ENCODE assay signal across 9 mouse cellular contexts in genomic region chr11:6626388-6626772, GRCm38 (mm10). TPM values are rescaled to one million over a fixed set of nuclear protein-coding genes. Genes with fewer than 3 reads are reported as not detected.
DNase-seq lines count a peak whose midpoint lies in the region; ATAC-seq and TF ChIP-seq lines count a peak whose summit lies in the region.
"Had no signal": no experiment of that assay in that cellular context is flagged by ENCODE, and none has a peak within 500 bp of the region (broad histone marks: within the 10 kb centered on the region; RNA-seq: fewer than 3 reads in every experiment).

No protein-coding gene starts in this region.

- H3K79me2 ChIP-seq in CH12.LX (replicated peaks; ENCODE audit: control insufficient read depth, extremely low read depth, insufficient read depth, poor library complexity, severe bottlenecking) = peaks cover 43% of the 10 kb centered on the region

- TF ChIP-seq CTCF in CH12.LX (conservative IDR thresholded peaks at IDR 0.05 in 1 of 2, IDR thresholded peaks at IDR 0.05 in 1 of 2; ENCODE audit: low read depth in 2 of 2, low read length in 2 of 2) = no peak

- no peaks in the 10 kb centered on the region for H3K27me3 ChIP-seq in heart, embryonic 10.5 days (ENCODE audit: insufficient read depth, poor library complexity, severe bottlenecking)
- no peaks in the 10 kb centered on the region for H3K27me3 ChIP-seq in CH12.LX (replicated peaks)
- no peaks in the 10 kb centered on the region for H3K27me3 ChIP-seq in forebrain, embryonic 14.5 days (replicated peaks; ENCODE audit: control insufficient read depth, insufficient read depth, low read length)
- no peaks in the 10 kb centered on the region for H3K27me3 ChIP-seq in liver, embryonic 16.5 days (ENCODE audit: control insufficient read depth, insufficient read depth, low read depth, low read length)

- H3K9ac ChIP-seq in CH12.LX (ENCODE audit: insufficient read depth, low read depth) = peak overlapping the region; percentile 83
- peak overlapping the region; percentile 57 for H3K9ac ChIP-seq in forebrain, embryonic 14.5 days (ENCODE audit: low read length)
- H3K9ac ChIP-seq in liver, embryonic 16.5 days (ENCODE audit: low read depth, low read length) = peak overlapping the region; percentile 75

- in situ Hi-C loops in CH12.LX (cut with MboI; ENCODE audit: low pct_ligation_motif_present, low pct_unique_long_range_greater_than_20kb, low sequenced_read_pairs) = no loop called here

- H3K4me2 ChIP-seq in CH12.LX (ENCODE audit: insufficient read depth, low read depth, poor library complexity, severe bottlenecking) = peak overlapping the region; percentile 86
- peak overlapping the region; percentile 88 for H3K4me2 ChIP-seq in forebrain, embryonic 14.5 days (ENCODE audit: low read length)
- H3K4me2 ChIP-seq in liver, embryonic 16.5 days (ENCODE audit: low read depth, low read length) = peak overlapping the region; percentile 84

- no peaks in the 10 kb centered on the region for H3K9me3 ChIP-seq in heart, embryonic 10.5 days
- H3K9me3 ChIP-seq in CH12.LX (replicated peaks; ENCODE audit: low read length) = peaks cover 3% of the 10 kb centered on the region
- no peaks in the 10 kb centered on the region for H3K9me3 ChIP-seq in forebrain, embryonic 14.5 days (replicated peaks; ENCODE audit: control insufficient read depth, low read length)
- H3K9me3 ChIP-seq in liver, embryonic 16.5 days (replicated peaks; ENCODE audit: control insufficient read depth, low read length) = no peaks in the 10 kb centered on the region

- TF ChIP-seq RAD21 in CH12.LX (IDR thresholded peaks at IDR 0.05; ENCODE audit: low read depth, low read length) = no peak

- H3K4me1 ChIP-seq in heart, embryonic 10.5 days = peaks cover 22% of the 10 kb centered on the region
- H3K4me1 ChIP-seq in CH12.LX (ENCODE audit: control insufficient read depth in 1 of 2, insufficient read depth in 2 of 2) = peaks cover 15 to 41% of the 10 kb centered on the region in 2 experiments
- H3K4me1 ChIP-seq in forebrain, embryonic 14.5 days (ENCODE audit: control insufficient read depth, insufficient read depth, low read length) = peaks cover 9% of the 10 kb centered on the region
- H3K4me1 ChIP-seq in liver, embryonic 16.5 days (ENCODE audit: control insufficient read depth, low read depth, low read length) = peaks cover 32% of the 10 kb centered on the region

- peak overlapping the region; percentile 91 for H3K4me3 ChIP-seq in heart, embryonic 10.5 days
- peak overlapping the region; percentile 60 to 86 (median 81) for H3K4me3 ChIP-seq in CH12.LX (replicated peaks in 1 of 3; ENCODE audit: low read depth in 2 of 3, low read length in 2 of 3, poor library complexity in 1 of 3)
- H3K4me3 ChIP-seq in forebrain, embryonic 14.5 days (ENCODE audit: low read depth, low read length) = peak overlapping the region; percentile 73
- peak overlapping the region; percentile 87 for H3K4me3 ChIP-seq in liver, embryonic 16.5 days (ENCODE audit: low read depth, low read length)

- no peak for TF ChIP-seq POLR2A in CH12.LX (IDR thresholded peaks at IDR 0.05; ENCODE audit: low read depth, low read length)

- DNase-seq in heart, embryonic 10.5 days (ENCODE audit: low spot score) = no peak
- no peak for DNase-seq in heart, postnatal 4 days
- DNase-seq in CH12.LX (ENCODE audit: extremely low read depth) = no peak
- DNase-seq in forebrain, embryonic 14.5 days (ENCODE audit: low spot score) = no peak
- no peak for DNase-seq in embryo, embryonic 10.5 days (ENCODE audit: low spot score)
- DNase-seq in gastrocnemius, adult 8-10 months (ENCODE audit: low spot score in 2 of 2) = no peak
- DNase-seq in left cerebral cortex, adult 18-20 months (ENCODE audit: low spot score in 2 of 2) = no peak

- 13% methylated on average over 16 of the region's 16 CpGs for WGBS in heart, embryonic 10.5 days
- 16% methylated on average over 16 of the region's 16 CpGs for WGBS in forebrain, embryonic 14.5 days
- 6% methylated on average over 16 of the region's 16 CpGs for WGBS in liver, embryonic 16.5 days (ENCODE audit: insufficient replicate concordance)

- ATAC-seq in forebrain, embryonic 14.5 days = peak; percentile 6; the same call in 1 of the 2 replicates
- ATAC-seq in liver, embryonic 16.5 days (ENCODE audit: low read depth) = peak; percentile 7

- H3K36me3 ChIP-seq in heart, embryonic 10.5 days = peaks cover 33% of the 10 kb centered on the region
- peaks cover 23 to 35% of the 10 kb centered on the region in 2 experiments for H3K36me3 ChIP-seq in CH12.LX (replicated peaks in 1 of 2; ENCODE audit: control insufficient read depth in 1 of 2, insufficient read depth in 1 of 2, low read length in 1 of 2)
- peaks cover 25% of the 10 kb centered on the region for H3K36me3 ChIP-seq in forebrain, embryonic 14.5 days (ENCODE audit: control insufficient read depth, insufficient read depth, low read length)
- H3K36me3 ChIP-seq in liver, embryonic 16.5 days (ENCODE audit: control insufficient read depth, insufficient read depth) = peaks cover 12% of the 10 kb centered on the region

- peak overlapping the region; percentile 97 for H3K27ac ChIP-seq in heart, embryonic 10.5 days
- peak overlapping the region; percentile 69 for H3K27ac ChIP-seq in CH12.LX (ENCODE audit: insufficient read depth, low read depth)
- peak overlapping the region; percentile 45 for H3K27ac ChIP-seq in forebrain, embryonic 14.5 days (ENCODE audit: low read depth, low read length)
- peak overlapping the region; percentile 89 for H3K27ac ChIP-seq in liver, embryonic 16.5 days (ENCODE audit: low read length)

- dilution Hi-C loops in CH12.LX (cut with MboI; ENCODE audit: extremely low pct_ligation_motif_present, extremely low pct_unique_long_range_greater_than_20kb, low sequenced_read_pairs) = no loop called here

- no peak for TF ChIP-seq EP300 in CH12.LX (IDR thresholded peaks at IDR 0.05; ENCODE audit: low read length)

TF ChIP-seq in CH12.LX, 34 proteins besides CTCF, POLR2A, EP300 and RAD21:
- TF ChIP-seq JUN (IDR thresholded peaks at IDR 0.05; ENCODE audit: insufficient read depth, low read depth, low read length) (no peak), CHD1 (IDR thresholded peaks at IDR 0.05; ENCODE audit: low read depth, low read length) (peak; percentile 87; the same call in 1 of the 2 replicates), CHD2 (IDR thresholded peaks at IDR 0.05; ENCODE audit: low read length) (0 out of 2 replicates have a peak, but pooled peaks have one; percentile 0)
TF ChIP-seq in CH12.LX: peak in this region for 2.

RNA-seq across cellular contexts. Expression of gene Tbrg4, which starts 0.5 kb away (rescaled TPM):
- 72.1 and 73.8 TPM in 2 replicates for polyA plus RNA-seq in heart, embryonic 10.5 days (2016; fragmentation: Nextera tagmentation; extraction: Ambion mirVana)
- total RNA-seq in heart, postnatal 4 days (2021) = 100 to 1,000 TPM; 105 to 108 TPM
- total RNA-seq in CH12.LX (2012; rRNA removed) (93.1 and 118 TPM in 2 replicates), CH12.LX (2014; rRNA removed) (59.3 and 69.0 TPM in 2 replicates)
- 170 and 191 TPM in 2 replicates for polyA plus RNA-seq in CH12.LX (2012; ENCODE audit: insufficient read length, low read depth)
- polyA plus RNA-seq in forebrain, embryonic 14.5 days (2014; fragmentation: Nextera tagmentation; extraction: Ambion mirVana) = 23.4 and 28.1 TPM in 2 replicates
- 27.2 and 28.6 TPM in 2 replicates for polyA plus RNA-seq in liver, embryonic 16.5 days (2015; fragmentation: Nextera tagmentation; extraction: Ambion mirVana)
- total RNA-seq in gastrocnemius, adult 8-10 months (2022) = 10 to 100 TPM; 53.8 to 63.0 (median 61.0) TPM
- 10 to 100 TPM; 49.3 to 50.4 TPM for total RNA-seq in left cerebral cortex, adult 18-20 months (2021)

RNA-seq across cellular contexts. Expression of gene Wap, which starts 12.1 kb away (rescaled TPM):
- not detected in 2 replicates for polyA plus RNA-seq in heart, embryonic 10.5 days (2016; fragmentation: Nextera tagmentation; extraction: Ambion mirVana)
- total RNA-seq in heart, postnatal 4 days (2021) = not detected
- not detected in 2 replicates for total RNA-seq in CH12.LX (2012; rRNA removed)
- not detected in 2 replicates for total RNA-seq in CH12.LX (2014; rRNA removed)
- polyA plus RNA-seq in CH12.LX (2012; ENCODE audit: insufficient read length, low read depth) = not detected in 2 replicates
- polyA plus RNA-seq in forebrain, embryonic 14.5 days (2014; fragmentation: Nextera tagmentation; extraction: Ambion mirVana) = not detected in 2 replicates
- not detected in 2 replicates for polyA plus RNA-seq in liver, embryonic 16.5 days (2015; fragmentation: Nextera tagmentation; extraction: Ambion mirVana)
- not detected for total RNA-seq in gastrocnemius, adult 8-10 months (2022)
- not detected for total RNA-seq in left cerebral cortex, adult 18-20 months (2021)
- total RNA-seq: common myeloid progenitor, adult 5-6 weeks had no signal

RNA-seq across cellular contexts. Expression of gene Nacad, which starts 20.5 kb away (rescaled TPM):
- 2.4 and 2.9 TPM in 2 replicates for polyA plus RNA-seq in heart, embryonic 10.5 days (2016; fragmentation: Nextera tagmentation; extraction: Ambion mirVana)
- total RNA-seq in heart, postnatal 4 days (2021) = 1 to 10 TPM; 1.7 to 2.5 TPM
- total RNA-seq in CH12.LX (2012; rRNA removed) (0.13 TPM in 2 replicates), CH12.LX (2014; rRNA removed) (not detected in 2 replicates)
- 0.34 TPM in 1 of 2 replicates, not detected in the other for polyA plus RNA-seq in CH12.LX (2012; ENCODE audit: insufficient read length, low read depth)
- polyA plus RNA-seq in forebrain, embryonic 14.5 days (2014; fragmentation: Nextera tagmentation; extraction: Ambion mirVana) = 49.6 and 63.9 TPM in 2 replicates
- polyA plus RNA-seq in liver, embryonic 16.5 days (2015; fragmentation: Nextera tagmentation; extraction: Ambion mirVana) = 3.2 and 3.6 TPM in 2 replicates
- under 1 TPM; 0.08 to 0.22 (median 0.15) TPM for total RNA-seq in gastrocnemius, adult 8-10 months (2022)
- 10 to 100 TPM; 42.6 to 55.9 TPM for total RNA-seq in left cerebral cortex, adult 18-20 months (2021)
- total RNA-seq: common myeloid progenitor, adult 5-6 weeks had no signal

RNA-seq across cellular contexts. Expression of gene Ramp3, which starts 31.9 kb away (rescaled TPM):
- 1.3 and 2.5 TPM in 2 replicates for polyA plus RNA-seq in heart, embryonic 10.5 days (2016; fragmentation: Nextera tagmentation; extraction: Ambion mirVana)
- 1 to 10 TPM; 3.6 to 3.7 TPM for total RNA-seq in heart, postnatal 4 days (2021)
- total RNA-seq in CH12.LX (2012; rRNA removed) (0.21 TPM in 1 of 2 replicates, not detected in the other), CH12.LX (2014; rRNA removed) (not detected in 2 replicates)
- not detected in 2 replicates for polyA plus RNA-seq in CH12.LX (2012; ENCODE audit: insufficient read length, low read depth)
- polyA plus RNA-seq in forebrain, embryonic 14.5 days (2014; fragmentation: Nextera tagmentation; extraction: Ambion mirVana) = 4.0 and 4.2 TPM in 2 replicates
- 0.31 TPM in 1 of 2 replicates, not detected in the other for polyA plus RNA-seq in liver, embryonic 16.5 days (2015; fragmentation: Nextera tagmentation; extraction: Ambion mirVana)
- 1 to 10 TPM in 1 of 4 experiments, under 1 TPM in 3; 0.54 to 1.5 (median 0.69) TPM for total RNA-seq in gastrocnemius, adult 8-10 months (2022)
- 10 to 100 TPM in 1 of 2 experiments, 1 to 10 TPM in 1; 9.9 to 12.9 TPM for total RNA-seq in left cerebral cortex, adult 18-20 months (2021)
- total RNA-seq: common myeloid progenitor, adult 5-6 weeks had no signal

Comparison
In these comparisons a context has a peak if more than half of its experiments do, and no peak if none do; other contexts are left out.
1. H3K27ac ChIP-seq: peak in every context shown above with its lines; median percentile 97 in heart, embryonic 10.5 days; 89 in liver, embryonic 16.5 days; 69 in CH12.LX; 45 in forebrain, embryonic 14.5 days.
2. RNA of gene Nacad, which starts 20.5 kb away (total RNA-seq): 42.6 to 55.9 TPM in left cerebral cortex, adult 18-20 months; 1.7 to 2.5 TPM in heart, postnatal 4 days, 0.08 to 0.22 TPM in gastrocnemius, adult 8-10 months and 0.13 TPM in CH12.LX; every median in the first group is over 10 times any median in the second.
3. Peak in every context shown above with its lines, with median percentiles within 50 percentile points of each other: H3K4me3 ChIP-seq, H3K4me2 ChIP-seq and H3K9ac ChIP-seq.